Mouse (Mus musculus): Measurements from ENCODE around the gene Gp9. TPM values are rescaled to one million over a fixed set of nuclear protein-coding genes. Genes with fewer than 3 reads are reported as not detected.

Gene Gp9
- not detected for total RNA-seq (2018; cell fraction: chromatin; rRNA removed)
- total RNA-seq (2018; cell fraction: cytosol; rRNA removed): under 1 TPM in 5 of 26 experiments, not detected in 21; 0.14 to 0.30 (median 0.19) TPM
- 1 to 10 TPM in 1 of 26 experiments, under 1 TPM in 1, not detected in 24; 0.89 to 1.4 TPM for total RNA-seq (2018; cell fraction: nucleus; rRNA removed)
- polyA plus RNA-seq (2018): 0.19 TPM in 1 of 3 replicates, not detected in the others

- 25% methylated on average over 2 of the region's 2 CpGs for WGBS (ENCODE audit: missing documents)
- Histone ChIP-seq H3K79me2 (ENCODE audit: inconsistent target) (no peaks in the 10 kb centered on the region), H3K36me3 (ENCODE audit: inconsistent target) (no peaks in the 10 kb centered on the region), H3K4me3 (ENCODE audit: inconsistent target) (no peak within 1 kb of the TSS), H3K27ac (no peak within 1 kb of the TSS)
These were observed at the start of gene Gp9 for GRCm38 (mm10) chr6:87777842-87778241. Gene Gp9 (plus strand): TSS chr6:87778072.

- 6% methylated on average over 3 of the region's 3 CpGs for WGBS (ENCODE audit: missing documents)
These were observed 49.8 kb upstream of the Gp9 start for GRCm38 (mm10) chr6:87728102-87728501.

GRCm38 (mm10) chr6:87730141-87730540 is 47.7 kb upstream of the Gp9 start:
- no peaks in the 10 kb centered on the region for H3K36me3 ChIP-seq (ENCODE audit: inconsistent target)
- WGBS (ENCODE audit: missing documents): 42% methylated on average over 13 of the region's 13 CpGs
- H3K79me2 ChIP-seq (ENCODE audit: inconsistent target): no peaks in the 10 kb centered on the region
- no peak overlapping the region for H3K4me3 ChIP-seq (ENCODE audit: inconsistent target)
- no peak overlapping the region for H3K27ac ChIP-seq

More at GRCm38 (mm10) chr6:87728102-87728501, 49.8 kb upstream of the Gp9 start:
- no peaks in the 10 kb centered on the region for H3K36me3 ChIP-seq (ENCODE audit: inconsistent target)
- H3K79me2 ChIP-seq (ENCODE audit: inconsistent target): no peaks in the 10 kb centered on the region
- no peak overlapping the region for H3K4me3 ChIP-seq (ENCODE audit: inconsistent target)
- no peak overlapping the region for H3K27ac ChIP-seq

- no peak within 1 kb of the TSS for H3K27ac ChIP-seq
These were observed 47.0 kb upstream of the Gp9 start, which contains the start of gene Efcc1 for GRCm38 (mm10) chr6:87730591-87731462. Gene Efcc1 (plus strand): TSS chr6:87730869.

GRCm38 (mm10) chr6:87731463-87732095 is 46.3 kb upstream of the Gp9 start:
- no peaks in the 10 kb centered on the region for H3K79me2 ChIP-seq (ENCODE audit: inconsistent target)
- WGBS (ENCODE audit: missing documents): 5% methylated on average over 19 of the region's 19 CpGs
- H3K36me3 ChIP-seq (ENCODE audit: inconsistent target): no peaks in the 10 kb centered on the region
- no peak overlapping the region for H3K27ac ChIP-seq
- H3K4me3 ChIP-seq (ENCODE audit: inconsistent target): no peak overlapping the region

More at GRCm38 (mm10) chr6:87730591-87731462, 47.0 kb upstream of the Gp9 start, which contains the start of gene Efcc1:
- Histone ChIP-seq H3K79me2 (ENCODE audit: inconsistent target) (no peaks in the 10 kb centered on the region), H3K4me3 (ENCODE audit: inconsistent target) (no peak within 1 kb of the TSS), H3K36me3 (ENCODE audit: inconsistent target) (no peaks in the 10 kb centered on the region)
- 2% methylated on average over 89 of the region's 90 CpGs for WGBS (ENCODE audit: missing documents)

- H3K27ac ChIP-seq: no peak overlapping the region
- no peak overlapping the region for H3K4me3 ChIP-seq (ENCODE audit: inconsistent target)
- H3K79me2 ChIP-seq (ENCODE audit: inconsistent target): no peaks in the 10 kb centered on the region
- no peaks in the 10 kb centered on the region for H3K36me3 ChIP-seq (ENCODE audit: inconsistent target)
- 2% methylated on average over 53 of the region's 53 CpGs for WGBS (ENCODE audit: missing documents)
These were observed 45.5 kb upstream of the Gp9 start for GRCm38 (mm10) chr6:87732151-87733011.

GRCm38 (mm10) chr6:87733131-87733930 is 44.5 kb upstream of the Gp9 start:
- no peaks in the 10 kb centered on the region for H3K79me2 ChIP-seq (ENCODE audit: inconsistent target)
- WGBS (ENCODE audit: missing documents): 53% methylated on average over 14 of the region's 14 CpGs
- no peak overlapping the region for H3K27ac ChIP-seq
- H3K36me3 ChIP-seq (ENCODE audit: inconsistent target): no peaks in the 10 kb centered on the region
- no peak overlapping the region for H3K4me3 ChIP-seq (ENCODE audit: inconsistent target)

- Histone ChIP-seq H3K36me3 (ENCODE audit: inconsistent target) (no peaks in the 10 kb centered on the region), H3K79me2 (ENCODE audit: inconsistent target) (no peaks in the 10 kb centered on the region), H3K4me3 (ENCODE audit: inconsistent target) (no peak overlapping the region), H3K27ac (no peak overlapping the region)
- 94% methylated on average over 5 of the region's 5 CpGs for WGBS (ENCODE audit: missing documents)
These were observed 43.7 kb upstream of the Gp9 start for GRCm38 (mm10) chr6:87734136-87734535.

- Histone ChIP-seq H3K4me3 (ENCODE audit: inconsistent target) (no peak overlapping the region), H3K27ac (no peak overlapping the region), H3K36me3 (ENCODE audit: inconsistent target) (no peaks in the 10 kb centered on the region), H3K79me2 (ENCODE audit: inconsistent target) (no peaks in the 10 kb centered on the region)
- 79% methylated on average over 4 of the region's 4 CpGs for WGBS (ENCODE audit: missing documents)
These were observed 40.9 kb upstream of the Gp9 start for GRCm38 (mm10) chr6:87736923-87737322.

- Histone ChIP-seq H3K36me3 (ENCODE audit: inconsistent target) (no peaks in the 10 kb centered on the region), H3K79me2 (ENCODE audit: inconsistent target) (no peaks in the 10 kb centered on the region), H3K27ac (no peak overlapping the region), H3K4me3 (ENCODE audit: inconsistent target) (no peak overlapping the region)
- 92% methylated on average over 4 of the region's 4 CpGs for WGBS (ENCODE audit: missing documents)
These were observed 39.8 kb upstream of the Gp9 start for GRCm38 (mm10) chr6:87737921-87738626.

GRCm38 (mm10) chr6:87739898-87740297 is 38.0 kb upstream of the Gp9 start:
- Histone ChIP-seq H3K4me3 (ENCODE audit: inconsistent target) (no peak overlapping the region), H3K79me2 (ENCODE audit: inconsistent target) (no peaks in the 10 kb centered on the region), H3K36me3 (ENCODE audit: inconsistent target) (no peaks in the 10 kb centered on the region), H3K27ac (no peak overlapping the region)
- 30% methylated on average over 6 of the region's 6 CpGs for WGBS (ENCODE audit: missing documents)

GRCm38 (mm10) chr6:87740496-87740895 is 37.4 kb upstream of the Gp9 start:
- no peaks in the 10 kb centered on the region for H3K36me3 ChIP-seq (ENCODE audit: inconsistent target)
- no peaks in the 10 kb centered on the region for H3K79me2 ChIP-seq (ENCODE audit: inconsistent target)
- H3K27ac ChIP-seq: no peak overlapping the region
- no peak overlapping the region for H3K4me3 ChIP-seq (ENCODE audit: inconsistent target)

GRCm38 (mm10) chr6:87741978-87742377 is 35.9 kb upstream of the Gp9 start:
- H3K36me3 ChIP-seq (ENCODE audit: inconsistent target): no peaks in the 10 kb centered on the region
- H3K4me3 ChIP-seq (ENCODE audit: inconsistent target): no peak overlapping the region
- no peak overlapping the region for H3K27ac ChIP-seq
- 54% methylated on average over 8 of the region's 8 CpGs for WGBS (ENCODE audit: missing documents)
- no peaks in the 10 kb centered on the region for H3K79me2 ChIP-seq (ENCODE audit: inconsistent target)

Data from macrophage (primary cell).